Mouse (Mus musculus) forebrain, embryonic 10.5 days (tissue): ENCODE measurements around the gene Luzp4. TPM values are rescaled to one million over a fixed set of nuclear protein-coding genes. Genes with fewer than 3 reads are reported as not detected.
"Not testable (repeated sequence)": the region's sequence is repeated elsewhere in the genome, so short reads cannot be mapped to it uniquely, and the experiment has no call there.

Experiments used
- DNase-seq: peaks from one replicate; pipeline ENCODE4 v3.0.0-alpha.2; 2017; ENCODE audit warnings: low spot score; ENCODE audit errors: extremely low spot score
- H3K27ac ChIP-seq: fragments of 300-500 bp; sonication (generic); 2 replicates; pipeline ENCODE4 v1.5.1; 2016; ENCODE audit warnings: mild to moderate bottlenecking
- H3K27me3 ChIP-seq: fragments of 300-500 bp; sonication (generic); 2 replicates; pipeline ENCODE4 v1.6.1; 2016; ENCODE audit warnings: mild to moderate bottlenecking; ENCODE audit not compliant: poor library complexity, severe bottlenecking
- H3K36me3 ChIP-seq: fragments of 300-500 bp; sonication (generic); replicated peaks from 2 replicates; pipeline ENCODE4 v1.6.1; 2016; ENCODE audit warnings: mild to moderate bottlenecking, moderate library complexity
- H3K4me1 ChIP-seq: fragments of 300-500 bp; sonication (generic); 2 replicates; pipeline ENCODE4 v1.6.1; 2016
- H3K4me3 ChIP-seq: fragments of 300-500 bp; sonication (generic); 2 replicates; pipeline ENCODE4 v1.5.1; 2016; ENCODE audit warnings: mild to moderate bottlenecking, moderate library complexity
- H3K9me3 ChIP-seq: fragments of 300-500 bp; sonication (generic); 2 replicates; pipeline ENCODE4 v1.6.1; 2016; ENCODE audit warnings: mild to moderate bottlenecking, moderate library complexity
- WGBS: fragments of 180-500 bp; shearing (Covaris S2); methylation state at CpG from one replicate; pipeline ENCODE4 v1.1.7; 2016; 5-methylcytosine and 5-hydroxymethylcytosine counted together
- polyA plus RNA-seq: library from polyadenylated mRNA; unstranded; fragments of >200 nt; fragmentation: Nextera tagmentation; extraction: Ambion mirVana; gene quantifications from 2 replicates; pipeline ENCODE4 v1.2.1, GENCODE M21; 2016

Gene Luzp4
- polyA plus RNA-seq: not detected in 2 replicates

GRCm38 (mm10) chrX:148857340-148857739 lies at the start of gene Luzp4:
Gene Luzp4, plus strand, starts transcription at chrX:148857640.
- not testable (repeated sequence) for DNase-seq, H3K27me3 ChIP-seq
- WGBS: 78% methylated on average over 4 of the region's 6 CpGs

GRCm38 (mm10) chrX:148841801-148842200 lies 15.6 kb upstream of the Luzp4 start:
- not testable (repeated sequence) for H3K27ac ChIP-seq, H3K27me3 ChIP-seq, H3K36me3 ChIP-seq, H3K4me1 ChIP-seq, H3K9me3 ChIP-seq, DNase-seq, H3K4me3 ChIP-seq
- 88% methylated on average over 4 of the region's 4 CpGs for WGBS

More at GRCm38 (mm10) chrX:148857340-148857739, at the start of gene Luzp4:
- H3K27ac ChIP-seq, H3K36me3 ChIP-seq, H3K9me3 ChIP-seq, H3K4me1 ChIP-seq, H3K4me3 ChIP-seq: not testable (repeated sequence)

Other genes with a start within 250 kb of the Luzp4 start
- not detected in 2 replicates for gene Gm8334, start 242.5 kb upstream of the Luzp4 start, polyA plus RNA-seq
- not detected in 2 replicates for gene Gm15127, start 194.0 kb upstream of the Luzp4 start, polyA plus RNA-seq
- gene Ott, start 216.6 kb downstream of the Luzp4 start, polyA plus RNA-seq: not detected in 2 replicates